Mouse (Mus musculus) urinary bladder, postnatal 4 days (tissue): ENCODE data around the gene Rnf220.

Source experiments
- DNase-seq, 2 experiments: peaks; one replicate each; pipeline ENCODE4 v3.0.0; 2021 to 2022; ENCODE audit warnings: low spot score in 2 of 2

Rnf220 gene

GRCm38 (mm10) chr4:117380558-117380935, 116.3 kb downstream of the Rnf220 start:
- no peak for DNase-seq

GRCm38 (mm10) chr4:117379803-117380557, 116.9 kb downstream of the Rnf220 start:
- DNase-seq, result no peak

- no peak for DNase-seq
Measured at GRCm38 (mm10) chr4:117374078-117374540, 122.7 kb downstream of the Rnf220 start.

- no peak for DNase-seq
Measured at GRCm38 (mm10) chr4:117373324-117374077, 123.4 kb downstream of the Rnf220 start.

- no peak for DNase-seq
Measured at GRCm38 (mm10) chr4:117371896-117372295, 125.0 kb downstream of the Rnf220 start.

GRCm38 (mm10) chr4:117370354-117370753, 126.5 kb downstream of the Rnf220 start:
- DNase-seq, result no peak

- DNase-seq, result no peak
Measured at GRCm38 (mm10) chr4:117369571-117369970, 127.3 kb downstream of the Rnf220 start.

GRCm38 (mm10) chr4:117367365-117367764, 129.5 kb downstream of the Rnf220 start:
- DNase-seq, result no peak

- DNase-seq, result no peak
Measured at GRCm38 (mm10) chr4:117362085-117362484, 134.8 kb downstream of the Rnf220 start.

- no peak for DNase-seq
Measured at GRCm38 (mm10) chr4:117361558-117361873, 135.3 kb downstream of the Rnf220 start.

GRCm38 (mm10) chr4:117360713-117361557, 135.9 kb downstream of the Rnf220 start:
- DNase-seq, result no peak

GRCm38 (mm10) chr4:117359803-117360382, 137.0 kb downstream of the Rnf220 start:
- DNase-seq, result no peak

- no peak for DNase-seq
Measured at GRCm38 (mm10) chr4:117357917-117358316, 138.9 kb downstream of the Rnf220 start.

- no peak for DNase-seq
Measured at GRCm38 (mm10) chr4:117357104-117357503, 139.7 kb downstream of the Rnf220 start.

GRCm38 (mm10) chr4:117356223-117356622, 140.6 kb downstream of the Rnf220 start:
- no peak for DNase-seq

GRCm38 (mm10) chr4:117354651-117355050, 142.2 kb downstream of the Rnf220 start:
- no peak for DNase-seq

- no peak for DNase-seq
Measured at GRCm38 (mm10) chr4:117352957-117353356, 143.9 kb downstream of the Rnf220 start.

GRCm38 (mm10) chr4:117352071-117352470, 144.8 kb downstream of the Rnf220 start:
- DNase-seq, result no peak

- no peak for DNase-seq
Measured at GRCm38 (mm10) chr4:117350139-117350693, 146.6 kb downstream of the Rnf220 start.

- DNase-seq, result no peak
Measured at GRCm38 (mm10) chr4:117349327-117349726, 147.5 kb downstream of the Rnf220 start.

- no peak for DNase-seq
Measured at GRCm38 (mm10) chr4:117346025-117346424, 150.8 kb downstream of the Rnf220 start.

- DNase-seq, result no peak
Measured at GRCm38 (mm10) chr4:117343385-117343784, 153.5 kb downstream of the Rnf220 start.
